Mouse (Mus musculus) bone marrow, adult 2 months (tissue): ENCODE data around the gene Fam178b. TPM values are rescaled to one million over a fixed set of nuclear protein-coding genes. Genes with fewer than 3 reads are reported as not detected.
A peak's percentile ranks its signal among the peaks of the same experiment; 100 is the strongest.

Experiments used
- H3K27ac ChIP-seq: fragments of 200-500 bp; 2 replicates; pipeline ENCODE4 v1.5.1; 2012; ENCODE audit warnings: low read depth, mild to moderate bottlenecking, control low read depth, inconsistent platforms, low read length; ENCODE audit not compliant: control insufficient read depth, poor library complexity, insufficient read depth
- H3K4me1 ChIP-seq: fragments of 200-500 bp; 2 replicates; pipeline ENCODE4 v1.6.1; 2011; ENCODE audit warnings: low read length; ENCODE audit not compliant: control insufficient read depth, insufficient read depth
- H3K4me3 ChIP-seq: fragments of 200-500 bp; replicated peaks from 2 replicates; pipeline ENCODE3; 2011; ENCODE audit warnings: mild to moderate bottlenecking, low read depth, low read length, control low read depth; ENCODE audit not compliant: control insufficient read depth
- CTCF ChIP-seq: fragments of 200-500 bp; IDR thresholded peaks from 2 replicates; pipeline ENCODE4 v1.5.1; 2011; ENCODE audit warnings: low read length, control low read depth; ENCODE audit not compliant: control insufficient read depth, insufficient read depth
- POLR2A ChIP-seq: fragments of 200-500 bp; IDR thresholded peaks from 2 replicates; pipeline ENCODE4 v1.6.1; 2011; ENCODE audit warnings: low read depth, mild to moderate bottlenecking, control low read depth, low read length, borderline replicate concordance; ENCODE audit not compliant: control insufficient read depth
- WGBS: fragments of 180-500 bp; shearing (Covaris S2); methylation state at CpG from one replicate; pipeline ENCODE4 v1.1.7; 2018; 5-methylcytosine and 5-hydroxymethylcytosine counted together
- polyA plus RNA-seq: library from polyadenylated mRNA; stranded (reverse); fragments of >200 nt; gene quantifications from 2 replicates; pipeline ENCODE4 v1.2.4, GENCODE M21; 2011; ENCODE audit warnings: low replicate concordance; ENCODE audit not compliant: missing spikeins, insufficient read depth, insufficient read length

The Fam178b gene
- polyA plus RNA-seq, 1 experiment: not detected

GRCm38 (mm10) chr1:36563632-36564031, 119.4 kb downstream of the Fam178b start:
- no peak overlapping the region for H3K27ac ChIP-seq
- no peak overlapping the region for H3K4me3 ChIP-seq
- H3K4me1 ChIP-seq: no peaks in the 10 kb centered on the region
- no peak for TF ChIP-seq CTCF
- no peak for TF ChIP-seq POLR2A
- 47% methylated on average over 4 of the region's 4 CpGs for WGBS

GRCm38 (mm10) chr1:36563197-36563596, 119.8 kb downstream of the Fam178b start:
- Histone ChIP-seq H3K4me1 (no peaks in the 10 kb centered on the region), H3K27ac (no peak overlapping the region), H3K4me3 (no peak overlapping the region)
- 92% methylated on average over 2 of the region's 2 CpGs for WGBS
- TF ChIP-seq POLR2A: no peak
- TF ChIP-seq CTCF: no peak

DNA sequence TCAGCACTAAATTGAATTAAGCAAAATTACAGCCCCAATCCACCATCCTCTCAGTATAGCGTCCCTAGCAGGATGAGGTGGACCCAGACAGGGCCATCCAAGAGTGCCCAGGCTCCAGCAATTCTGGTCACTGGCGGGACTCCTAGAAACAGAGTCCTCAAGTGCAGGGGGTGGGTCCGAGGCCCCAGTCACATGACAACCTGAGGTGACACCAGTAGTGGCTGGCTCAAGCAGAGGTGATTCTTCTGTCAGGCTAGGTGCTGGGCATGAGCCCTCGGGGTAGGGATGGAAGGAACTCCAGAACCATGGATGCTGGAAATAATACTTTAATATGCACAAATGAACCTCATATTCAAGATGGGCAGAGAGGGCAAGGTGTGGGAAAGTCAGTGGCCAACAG, 120.6 kb downstream of the Fam178b start:
- Histone ChIP-seq H3K4me1 (no peaks in the 10 kb centered on the region), H3K27ac (no peak overlapping the region), H3K4me3 (no peak overlapping the region)
- no peak for TF ChIP-seq CTCF
- TF ChIP-seq POLR2A: no peak
- WGBS: 74% methylated on average over 4 of the region's 4 CpGs

- H3K27ac ChIP-seq: no peak overlapping the region
- TF ChIP-seq CTCF: no peak
- TF ChIP-seq POLR2A: no peak
- WGBS: 80% methylated on average over 6 of the region's 6 CpGs
- no peaks in the 10 kb centered on the region for H3K4me1 ChIP-seq
- no peak overlapping the region for H3K4me3 ChIP-seq
Measured at GRCm38 (mm10) chr1:36560903-36561302, 122.1 kb downstream of the Fam178b start.

- TF ChIP-seq POLR2A (no peak), CTCF (no peak)
- Histone ChIP-seq H3K27ac (no peak overlapping the region), H3K4me3 (no peak overlapping the region), H3K4me1 (no peaks in the 10 kb centered on the region)
- 21% methylated on average over 5 of the region's 5 CpGs for WGBS
Measured at GRCm38 (mm10) chr1:36559888-36560287, 123.1 kb downstream of the Fam178b start.

GRCm38 (mm10) chr1:36559256-36559655, 123.7 kb downstream of the Fam178b start:
- no peaks in the 10 kb centered on the region for H3K4me1 ChIP-seq
- no peak overlapping the region for H3K27ac ChIP-seq
- TF ChIP-seq CTCF: no peak
- TF ChIP-seq POLR2A: no peak
- H3K4me3 ChIP-seq: no peak overlapping the region
- 56% methylated on average over 4 of the region's 4 CpGs for WGBS

GRCm38 (mm10) chr1:36558031-36558993, 124.7 kb downstream of the Fam178b start, which contains the start of gene Sema4c:
Sema4c (minus strand) TSS chr1:36558349.
- H3K4me1 ChIP-seq: no peaks in the 10 kb centered on the region
- peak within 1 kb of the TSS; percentile 40; the same call in 1 of the 2 replicates for H3K27ac ChIP-seq
- WGBS: 3% methylated on average over 69 of the region's 69 CpGs
- peak within 1 kb of the TSS; percentile 64 for H3K4me3 ChIP-seq
- TF ChIP-seq CTCF: no peak

- Histone ChIP-seq H3K4me1 (no peaks in the 10 kb centered on the region), H3K4me3 (peak overlapping the region; percentile 64), H3K27ac (peak overlapping the region; percentile 40; the same call in 1 of the 2 replicates)
- WGBS: under 1% methylated on average over 48 of the region's 48 CpGs
- TF ChIP-seq POLR2A: no peak
- no peak for TF ChIP-seq CTCF
Measured at GRCm38 (mm10) chr1:36557457-36558011, 125.4 kb downstream of the Fam178b start.
